8 mouse cellular contexts compared by ENCODE assay signal in genomic region chr10:91172329-91173100, GRCm38 (mm10). TPM values are rescaled to one million over a fixed set of nuclear protein-coding genes. Genes with fewer than 3 reads are reported as not detected.
DNase-seq lines count a peak whose midpoint lies in the region; ATAC-seq and TF ChIP-seq lines count a peak whose summit lies in the region.

No protein-coding gene starts in this region.

- H3K4me3 ChIP-seq in heart, embryonic 12.5 days: peak overlapping the region; percentile 84
- peak overlapping the region; percentile 72 to 94 for H3K4me3 ChIP-seq in ES-E14 (ENCODE audit: insufficient read depth in 1 of 2, low read depth in 1 of 2, low read length in 2 of 2, poor library complexity in 1 of 2, severe bottlenecking in 1 of 2)
- H3K4me3 ChIP-seq in hindbrain, embryonic 12.5 days: peak overlapping the region; percentile 99
- peak overlapping the region; percentile 99 for H3K4me3 ChIP-seq in midbrain, embryonic 12.5 days

- in situ Hi-C loops in ES-E14 (cut with MboI; ENCODE audit: low sequenced_read_pairs in 2 of 2, unreplicated experiment in 2 of 2): no loop called here

- no peak for ATAC-seq in heart, embryonic 12.5 days (ENCODE audit: insufficient number of reproducible peaks, low FRiP score)
- no peak for ATAC-seq in hindbrain, embryonic 12.5 days (ENCODE audit: low FRiP score)
- ATAC-seq in midbrain, embryonic 12.5 days (ENCODE audit: low FRiP score, low read depth): no peak

- H3K4me1 ChIP-seq in heart, embryonic 12.5 days (replicated peaks): peaks cover 25% of the 10 kb centered on the region
- peaks cover 6 to 8% of the 10 kb centered on the region in 2 experiments; a peak in 2 of 4 replicates for H3K4me1 ChIP-seq in ES-E14 (ENCODE audit: control insufficient read depth in 2 of 2, insufficient read depth in 2 of 2, low read length in 2 of 2, poor library complexity in 1 of 2)
- peaks cover 22% of the 10 kb centered on the region for H3K4me1 ChIP-seq in hindbrain, embryonic 12.5 days
- H3K4me1 ChIP-seq in midbrain, embryonic 12.5 days: peaks cover 25% of the 10 kb centered on the region

- H3K4me2 ChIP-seq in heart, embryonic 12.5 days: peak overlapping the region; percentile 88
- H3K4me2 ChIP-seq in hindbrain, embryonic 12.5 days (replicated peaks): peak overlapping the region; percentile 71
- H3K4me2 ChIP-seq in midbrain, embryonic 12.5 days (replicated peaks): peak overlapping the region; percentile 66

- H3K27me3 ChIP-seq in heart, embryonic 12.5 days (replicated peaks): no peaks in the 10 kb centered on the region
- H3K27me3 ChIP-seq in hindbrain, embryonic 12.5 days: no peaks in the 10 kb centered on the region
- no peaks in the 10 kb centered on the region for H3K27me3 ChIP-seq in midbrain, embryonic 12.5 days

- DNase-seq in heart, postnatal 10 days: no peak
- DNase-seq in ES-E14 (ENCODE audit: low read depth, low spot score): no peak
- no peak for DNase-seq in layer of hippocampus, adult 8-10 months (ENCODE audit: low spot score in 2 of 2)
- DNase-seq in cerebellum, postnatal 4 days (ENCODE audit: low spot score in 2 of 2): no peak
- no peak for DNase-seq in layer of hippocampus, postnatal 14 days (ENCODE audit: low spot score in 2 of 2)

- H3K27ac ChIP-seq in heart, embryonic 12.5 days (ENCODE audit: poor library complexity, severe bottlenecking): peak overlapping the region; percentile 99
- H3K27ac ChIP-seq in ES-E14 (ENCODE audit: insufficient read depth, low read depth, low read length, poor library complexity, severe bottlenecking): no peak overlapping the region; the same call in 1 of the 2 replicates
- peak overlapping the region; percentile 100 for H3K27ac ChIP-seq in hindbrain, embryonic 12.5 days
- H3K27ac ChIP-seq in midbrain, embryonic 12.5 days (replicated peaks): peak overlapping the region; percentile 100

- 80% methylated on average over 14 of the region's 14 CpGs for WGBS in heart, embryonic 12.5 days
- WGBS in hindbrain, embryonic 12.5 days: 87% methylated on average over 14 of the region's 14 CpGs
- WGBS in midbrain, embryonic 12.5 days: 90% methylated on average over 14 of the region's 14 CpGs

- intact Hi-C loops in heart, postnatal 10 days (cut with DNase I): no loop called here

- peak overlapping the region; percentile 99 for H3K9ac ChIP-seq in heart, embryonic 12.5 days
- H3K9ac ChIP-seq in ES-E14 (ENCODE audit: insufficient read depth, low read depth, low read length, poor library complexity, severe bottlenecking): no peak overlapping the region; the same call in 1 of the 2 replicates
- peak overlapping the region; percentile 100 for H3K9ac ChIP-seq in hindbrain, embryonic 12.5 days
- peak overlapping the region; percentile 100 for H3K9ac ChIP-seq in midbrain, embryonic 12.5 days (replicated peaks)

- H3K36me3 ChIP-seq in heart, embryonic 12.5 days: 0 out of 2 replicates have a peak, but pooled peaks cover 3% of the 10 kb centered on the region
- peaks cover 1% of the 10 kb centered on the region; the same call in 1 of the 2 replicates for H3K36me3 ChIP-seq in ES-E14 (ENCODE audit: control insufficient read depth, insufficient read depth, low read length, poor library complexity, severe bottlenecking)
- no peaks in the 10 kb centered on the region for H3K36me3 ChIP-seq in hindbrain, embryonic 12.5 days
- H3K36me3 ChIP-seq in midbrain, embryonic 12.5 days: no peaks in the 10 kb centered on the region

- no peaks in the 10 kb centered on the region for H3K9me3 ChIP-seq in heart, embryonic 12.5 days (replicated peaks)
- no peaks in the 10 kb centered on the region for H3K9me3 ChIP-seq in ES-E14 (ENCODE audit: control insufficient read depth, insufficient read depth, low read depth, low read length)
- H3K9me3 ChIP-seq in hindbrain, embryonic 12.5 days (replicated peaks): no peaks in the 10 kb centered on the region
- H3K9me3 ChIP-seq in midbrain, embryonic 12.5 days: no peaks in the 10 kb centered on the region

TF ChIP-seq in ES-E14, 5 proteins besides CTCF, POLR2A, EP300 and RAD21:
- no peak for TF ChIP-seq ZNF384 (IDR thresholded peaks at IDR 0.05; ENCODE audit: low read depth, low read length)
- TF ChIP-seq MAFK (IDR thresholded peaks at IDR 0.05; ENCODE audit: insufficient read depth, low read depth, low read length): no peak
- no peak for TF ChIP-seq CHD2 (IDR thresholded peaks at IDR 0.05; ENCODE audit: low read depth, low read length)
- no peak for TF ChIP-seq ZC3H11A (IDR thresholded peaks at IDR 0.05; ENCODE audit: borderline replicate concordance, low read depth, low read length)
- no peak for TF ChIP-seq HCFC1 (IDR thresholded peaks at IDR 0.05; ENCODE audit: borderline replicate concordance, insufficient read depth, low read length)

RNA-seq across cellular contexts. Expression of gene Tmpo, which starts 8.6 kb away (rescaled TPM):
- polyA plus RNA-seq in heart, embryonic 12.5 days (2016; fragmentation: Nextera tagmentation; extraction: Ambion mirVana): 203 and 212 TPM in 2 replicates
- total RNA-seq in heart, postnatal 10 days (2021): 100 to 1,000 TPM in 1 of 2 experiments, 10 to 100 TPM in 1; 99.0 to 107 TPM
- 176 and 189 TPM in 2 replicates for total RNA-seq in ES-E14 (2012; rRNA removed)
- 298 and 322 TPM in 2 replicates for polyA plus RNA-seq in hindbrain, embryonic 12.5 days (2016; fragmentation: Nextera tagmentation; extraction: Ambion mirVana)
- 368 and 394 TPM in 2 replicates for polyA plus RNA-seq in midbrain, embryonic 12.5 days (2016; fragmentation: Nextera tagmentation; extraction: Ambion mirVana)
- 10 to 100 TPM; 39.2 to 51.2 (median 41.8) TPM for total RNA-seq in layer of hippocampus, adult 8-10 months (2022)
- 10 to 100 TPM; 29.6 to 38.5 TPM for total RNA-seq in layer of hippocampus, postnatal 14 days (2021)

RNA-seq across cellular contexts. Expression of gene Slc25a3, which starts 48.7 kb away (rescaled TPM):
- polyA plus RNA-seq in heart, embryonic 12.5 days (2016; fragmentation: Nextera tagmentation; extraction: Ambion mirVana): 782 and 785 TPM in 2 replicates
- 1,000 to 10,000 TPM; 2,219 to 2,275 TPM for total RNA-seq in heart, postnatal 10 days (2021)
- total RNA-seq in ES-E14 (2012; rRNA removed): 328 and 481 TPM in 2 replicates
- 386 and 390 TPM in 2 replicates for polyA plus RNA-seq in hindbrain, embryonic 12.5 days (2016; fragmentation: Nextera tagmentation; extraction: Ambion mirVana)
- 369 and 374 TPM in 2 replicates for polyA plus RNA-seq in midbrain, embryonic 12.5 days (2016; fragmentation: Nextera tagmentation; extraction: Ambion mirVana)
- total RNA-seq in layer of hippocampus, adult 8-10 months (2022): 100 to 1,000 TPM; 490 to 567 (median 535) TPM
- total RNA-seq in layer of hippocampus, postnatal 14 days (2021): 100 to 1,000 TPM; 567 to 579 TPM
